Mouse (Mus musculus) layer of hippocampus, adult 11-12 months (tissue): Measurements from ENCODE around the gene Foxa2.

Experiments
- DNase-seq: peaks from one replicate; pipeline ENCODE4 v3.0.0; 2022; ENCODE audit warnings: low spot score

The Foxa2 gene

DNA sequence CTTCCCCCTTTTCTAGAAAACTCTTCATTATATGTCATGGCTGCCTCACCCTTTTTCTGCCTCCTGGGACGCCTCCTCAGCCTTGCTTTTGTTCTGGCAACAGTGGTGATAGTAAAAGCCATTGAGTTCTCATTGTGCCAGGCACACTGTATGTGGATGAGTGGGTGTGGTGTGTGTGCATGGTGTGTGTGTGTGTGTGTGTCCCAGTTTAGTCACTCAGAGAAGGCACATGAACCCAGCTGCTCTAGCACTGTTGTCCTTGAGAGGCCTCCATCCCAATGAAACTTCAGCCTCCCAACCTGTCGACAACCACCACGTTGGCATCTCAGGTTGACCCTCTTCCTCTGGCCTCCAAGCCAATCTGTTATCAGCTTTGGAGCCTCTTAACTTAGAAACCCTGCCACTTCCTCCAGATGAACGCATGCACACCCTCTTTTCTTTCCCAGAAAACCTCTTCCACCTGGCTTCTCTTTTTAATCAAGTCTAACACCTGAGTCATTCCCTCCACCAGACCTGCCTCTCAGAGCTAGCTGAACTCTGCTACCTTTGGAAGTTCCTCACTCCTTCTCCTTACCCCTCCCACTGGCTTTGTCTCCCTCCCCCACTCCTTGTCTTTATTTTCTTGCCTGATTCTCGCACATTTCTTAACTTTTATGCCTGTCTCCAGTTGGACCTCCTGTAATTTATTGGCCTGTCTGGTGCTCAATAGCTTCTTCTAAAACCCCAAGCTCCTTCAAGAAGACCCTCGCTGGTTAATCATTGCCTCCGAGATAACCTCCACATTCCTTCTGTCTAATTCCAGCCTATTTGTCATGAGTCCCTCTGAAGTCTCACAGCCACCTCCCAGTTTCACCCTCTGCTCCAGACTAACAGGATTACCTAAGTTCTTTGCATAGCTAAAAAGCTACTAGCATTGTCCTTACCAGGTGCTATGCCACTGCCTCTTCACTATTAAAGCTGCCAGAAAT lies 41.9 kb downstream of the Foxa2 start:
- DNase-seq, result no peak

GRCm38 (mm10) chr2:148003511-148003910 lies 43.3 kb downstream of the Foxa2 start:
- no peak for DNase-seq

DNA sequence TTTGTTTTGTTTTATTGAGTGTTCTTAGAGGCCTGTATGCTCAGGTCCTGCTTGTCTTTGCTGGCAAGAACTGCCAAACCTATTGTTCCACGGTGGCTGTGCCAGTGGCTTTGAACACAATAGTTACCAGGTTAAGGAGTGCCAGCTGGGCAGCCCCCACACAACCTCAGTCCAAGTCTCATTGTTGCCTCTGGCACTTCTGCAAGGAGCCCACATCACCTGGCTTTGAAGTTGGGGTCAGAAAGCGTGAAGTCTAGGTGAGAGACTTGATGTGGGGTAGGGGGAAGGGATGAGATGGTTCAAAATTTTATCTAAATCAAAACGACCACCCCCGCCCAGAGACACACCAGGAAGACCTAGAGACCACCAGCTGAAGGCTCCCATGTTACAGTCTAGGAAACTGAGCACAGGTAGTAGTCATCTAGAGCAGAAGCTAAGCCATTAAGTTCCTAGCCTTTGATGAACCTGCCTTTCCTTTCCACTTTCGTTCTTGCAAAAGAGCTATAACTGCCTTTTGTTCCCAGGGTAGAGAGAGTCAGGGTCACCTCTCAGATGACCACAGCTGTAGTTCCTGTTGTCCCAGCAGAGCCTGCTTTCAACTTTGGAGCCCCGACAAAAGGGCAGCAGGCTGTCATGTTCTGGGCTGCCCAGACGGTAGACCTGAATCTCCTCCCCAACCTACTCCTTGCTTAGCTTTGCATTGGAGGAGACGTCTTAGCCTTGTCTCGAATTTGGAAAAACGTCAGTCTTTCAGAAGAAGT lies 48.4 kb downstream of the Foxa2 start:
- DNase-seq, result no peak

DNA sequence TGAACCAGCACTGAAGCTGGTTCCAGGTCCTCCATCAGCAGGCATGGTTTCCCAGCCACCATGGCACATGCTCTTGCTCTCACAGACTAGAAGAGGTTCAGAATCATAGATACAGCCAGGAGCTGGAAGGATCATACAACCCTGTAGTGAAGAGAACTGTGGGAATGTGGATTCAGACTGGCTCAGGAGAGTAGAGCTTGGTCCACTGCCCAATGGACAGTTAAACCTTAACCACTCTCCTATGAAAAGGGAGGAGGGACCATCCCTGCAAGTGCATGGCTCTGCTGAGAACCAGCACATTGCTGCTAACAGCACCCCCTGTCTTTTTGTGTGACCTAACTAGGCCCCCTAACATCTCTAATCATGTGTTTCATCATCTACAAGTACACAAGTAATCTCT lies 50.0 kb downstream of the Foxa2 start:
- DNase-seq, result no peak

DNA sequence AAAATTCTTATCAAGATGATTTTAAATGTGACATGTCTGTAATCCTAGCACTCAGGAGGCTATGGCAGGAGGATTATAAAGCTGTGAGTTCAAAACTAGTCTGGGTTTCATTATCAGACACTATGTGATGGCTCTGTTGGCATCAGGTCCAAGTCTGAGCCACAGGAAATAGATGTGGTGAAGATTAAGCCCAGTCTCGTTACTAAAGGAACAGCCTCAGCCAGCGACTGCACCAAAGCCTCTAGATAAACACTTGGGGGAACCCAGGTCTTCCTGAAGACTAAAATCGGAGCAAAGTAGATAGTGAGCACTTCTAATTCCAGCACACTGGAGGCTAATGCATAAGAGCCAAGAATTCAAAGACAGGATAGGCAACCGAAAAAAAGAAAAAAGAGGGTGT lies 52.9 kb downstream of the Foxa2 start:
- no peak for DNase-seq

- no peak for DNase-seq
Observed at GRCm38 (mm10) chr2:147992935-147993679, 53.7 kb downstream of the Foxa2 start.
